Mouse (Mus musculus): ENCODE measurements at regions not wholly inside any gene's neighbourhood (a gene's known extent, or its start where the extent isn't known, plus 50 kb on each side); places are given as distances from the start of the nearest gene placed in this dataset.

DNA sequence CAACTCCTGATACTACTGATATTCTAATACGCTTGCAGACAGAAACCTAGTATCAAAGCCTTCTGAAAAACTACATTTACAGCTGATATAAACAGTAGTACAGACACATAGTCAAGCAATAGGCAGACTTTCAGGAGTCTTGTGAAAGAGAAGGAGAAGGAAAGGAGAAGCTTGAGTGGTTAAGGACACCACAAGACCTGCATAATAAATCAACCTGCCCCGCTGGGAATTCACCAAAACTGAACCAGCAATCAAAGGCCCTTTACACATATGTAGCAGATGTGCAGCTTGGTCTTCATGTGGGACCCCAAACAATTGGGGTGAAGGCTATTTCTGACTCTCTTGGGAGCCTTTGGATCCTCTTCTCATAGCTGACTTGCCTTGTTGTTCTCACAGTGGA lies 1345.5 kb upstream of the Zeb2 start:
- TF ChIP-seq CTCF (IDR thresholded peaks at IDR 0.05; ENCODE audit: low read depth, low read length) (no peak), POLR2A (IDR thresholded peaks at IDR 0.05; ENCODE audit: insufficient read depth, low read length) (no peak), EP300 (IDR thresholded peaks at IDR 0.05; ENCODE audit: insufficient read depth, low read depth, low read length) (no peak)
